Mouse (Mus musculus) heart, postnatal 14 days (tissue): Measurements from ENCODE around the gene Zfp160. TPM values are rescaled to one million over a fixed set of nuclear protein-coding genes. Genes with fewer than 3 reads are reported as not detected.

ENCODE experiments used
- total RNA-seq, 2 experiments: library from RNA; stranded (reverse); gene quantifications; 2 replicates each; pipeline ENCODE4 v1.2.3; 2021

The Zfp160 gene
- total RNA-seq, 2 experiments from 2014 or later: 12.8 to 14.5 TPM

Other genes starting within 250 kb of the Zfp160 start
- not detected for gene Vmn1r228, start 222.7 kb upstream of the Zfp160 start, total RNA-seq
- not detected for gene Vmn1r229, start 197.3 kb upstream of the Zfp160 start, total RNA-seq
- not detected for gene Vmn1r230, start 168.5 kb upstream of the Zfp160 start, total RNA-seq
- not detected for gene Vmn1r231, start 103.8 kb upstream of the Zfp160 start, total RNA-seq
- not detected for gene Vmn1r232, start 89.2 kb upstream of the Zfp160 start, total RNA-seq
- 100 to 1,000 TPM; 213 to 215 TPM for gene Ppp2r1a, start 63.6 kb upstream of the Zfp160 start, total RNA-seq
- not detected for gene Vmn1r233, start 12.4 kb upstream of the Zfp160 start, total RNA-seq
- not detected for gene Vmn1r234, start 217.2 kb downstream of the Zfp160 start, total RNA-seq
- not detected for gene Vmn1r235, start 247.5 kb downstream of the Zfp160 start, total RNA-seq